Mouse (Mus musculus) yolk sac, embryonic 10.5 days (tissue): ENCODE measurements around the gene Trip6.
A peak's percentile ranks its signal among the peaks of the same experiment; 100 is the strongest.

ENCODE experiments used
- DNase-seq: peaks from one replicate; pipeline ENCODE4 v3.0.0-alpha.2; 2017; ENCODE audit warnings: low spot score

Gene Trip6

GRCm38 (mm10) chr5:137314193-137315083, at the start of gene Trip6:
Gene Trip6, minus strand, starts transcription at chr5:137314404.
- peak; percentile 93 for DNase-seq

GRCm38 (mm10) chr5:137358382-137358781, 44.2 kb upstream of the Trip6 start:
- no peak for DNase-seq

GRCm38 (mm10) chr5:137354091-137354490, 39.9 kb upstream of the Trip6 start:
- no peak for DNase-seq

- DNase-seq: no peak
Observed at GRCm38 (mm10) chr5:137352011-137352975, 38.1 kb upstream of the Trip6 start.

GRCm38 (mm10) chr5:137351394-137351793, 37.2 kb upstream of the Trip6 start:
- DNase-seq: no peak

GRCm38 (mm10) chr5:137351058-137351380, 36.8 kb upstream of the Trip6 start:
- DNase-seq: no peak

GRCm38 (mm10) chr5:137350205-137351057, 36.2 kb upstream of the Trip6 start:
- no peak for DNase-seq

- peak; percentile 98 for DNase-seq
Observed at GRCm38 (mm10) chr5:137349384-137350204, 35.4 kb upstream of the Trip6 start, which contains the start of gene Ephb4. Gene Ephb4, plus strand, starts transcription at chr5:137350109.

- peak; percentile 87 for DNase-seq
Observed at GRCm38 (mm10) chr5:137348482-137349383, 34.5 kb upstream of the Trip6 start.

- peak; percentile 43 for DNase-seq
Observed at GRCm38 (mm10) chr5:137347856-137348255, 33.7 kb upstream of the Trip6 start.

GRCm38 (mm10) chr5:137346983-137347382, 32.8 kb upstream of the Trip6 start:
- DNase-seq: no peak

- DNase-seq: no peak
Observed at GRCm38 (mm10) chr5:137346388-137346787, 32.2 kb upstream of the Trip6 start.

- peak; percentile 85 for DNase-seq
Observed at GRCm38 (mm10) chr5:137345821-137346220, 31.6 kb upstream of the Trip6 start.

GRCm38 (mm10) chr5:137343869-137344268, 29.7 kb upstream of the Trip6 start:
- DNase-seq: no peak

- DNase-seq: no peak
Observed at GRCm38 (mm10) chr5:137343412-137343811, 29.2 kb upstream of the Trip6 start.

- DNase-seq: no peak
Observed at GRCm38 (mm10) chr5:137342407-137343012, 28.3 kb upstream of the Trip6 start.

- no peak for DNase-seq
Observed at GRCm38 (mm10) chr5:137340222-137340621, 26.0 kb upstream of the Trip6 start.

- DNase-seq: peak; percentile 35
Observed at GRCm38 (mm10) chr5:137339290-137339979, 25.2 kb upstream of the Trip6 start.
